Mouse (Mus musculus) frontal cortex, postnatal 36 days (tissue): ENCODE measurements around the gene Nipa1.

Source experiments
- DNase-seq, 2 experiments: peaks; one replicate each; pipeline ENCODE4 v3.0.0; 2022; ENCODE audit warnings: low spot score in 2 of 2

Nipa1 gene

GRCm38 (mm10) chr7:56010318-56011017 lies 9.3 kb downstream of the Nipa1 start:
- DNase-seq, result no peak

DNA sequence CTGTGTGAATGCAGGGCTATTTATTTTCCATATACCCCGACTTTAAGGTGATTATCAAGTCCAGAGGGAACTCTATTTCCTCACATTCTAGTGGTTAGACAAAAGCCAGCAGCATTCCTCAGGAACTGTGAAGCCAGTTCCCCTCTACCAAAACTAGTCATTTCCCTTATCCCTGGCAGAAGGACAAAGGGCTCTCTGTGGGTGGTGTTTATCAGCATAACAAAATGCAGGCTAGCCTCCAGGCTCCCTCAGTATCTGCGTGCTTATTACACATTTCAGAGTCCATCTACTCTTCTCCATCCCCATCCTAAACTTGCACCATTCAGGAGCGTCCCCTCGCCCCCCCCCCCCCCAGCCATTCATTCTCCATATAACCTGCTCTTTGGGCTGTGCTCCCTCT lies 20.8 kb downstream of the Nipa1 start:
- no peak for DNase-seq

DNA sequence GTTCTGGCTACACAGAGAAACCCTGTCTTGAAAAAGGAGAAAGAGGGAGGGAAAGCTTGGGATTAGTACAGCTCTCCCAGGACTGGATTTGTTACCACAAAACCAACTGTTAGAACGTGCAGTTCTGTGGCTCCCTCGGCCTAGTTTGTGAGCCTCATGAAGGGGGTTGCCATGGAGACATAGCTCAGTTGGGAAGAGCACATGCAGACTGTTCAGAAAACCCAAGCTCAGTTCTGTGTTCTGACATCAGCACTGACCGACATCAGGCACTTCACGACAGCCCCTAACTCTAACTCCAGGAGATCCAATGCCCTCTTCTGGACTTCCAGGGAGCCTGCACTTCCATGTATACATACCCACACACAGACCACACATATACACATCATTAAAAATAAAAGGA lies 24.7 kb downstream of the Nipa1 start:
- DNase-seq, result peak; percentile 31 to 50

DNA sequence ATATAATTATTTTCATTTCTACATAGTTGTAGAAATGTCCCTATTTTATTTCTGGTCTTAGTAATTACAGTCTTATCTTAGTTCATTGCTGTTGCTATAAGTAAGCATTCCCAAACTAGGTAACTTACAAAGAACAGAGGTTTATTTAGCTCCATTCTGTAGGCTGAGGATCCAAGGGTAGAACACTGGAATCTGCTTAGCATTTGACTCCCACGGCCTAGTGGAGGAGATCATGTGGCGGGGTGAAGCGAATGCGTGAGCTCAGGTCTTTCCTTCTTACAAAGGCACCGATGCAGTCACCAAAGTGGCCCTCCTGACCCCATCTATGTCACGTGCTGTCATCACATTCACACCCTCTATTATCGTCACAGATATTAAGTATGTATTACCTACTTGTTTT lies 27.9 kb downstream of the Nipa1 start:
- peak in 1 of 2 experiments; percentile 18 for DNase-seq

DNA sequence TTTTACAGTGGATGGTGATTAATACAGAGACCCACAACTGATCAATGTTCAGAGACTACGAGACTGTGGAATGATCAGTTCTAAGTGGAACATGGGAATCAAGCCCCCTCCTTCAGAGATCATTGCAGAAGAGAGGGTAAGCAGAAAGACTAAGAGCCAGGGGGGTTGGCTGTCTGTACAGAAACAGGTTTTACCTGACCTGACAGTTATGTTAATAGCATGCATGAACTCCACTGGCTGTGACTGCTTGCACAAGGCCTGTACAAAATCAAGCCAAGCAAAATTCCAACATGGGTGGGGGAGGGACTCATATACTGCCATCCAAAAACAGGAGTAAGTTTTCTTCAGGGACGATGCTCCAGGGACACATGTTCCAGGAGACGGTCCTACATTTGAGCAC lies 28.6 kb downstream of the Nipa1 start:
- DNase-seq, result no peak

GRCm38 (mm10) chr7:55986526-55987214 lies 33.1 kb downstream of the Nipa1 start:
- peak; percentile 73 to 77 for DNase-seq

- no peak for DNase-seq
Measured at GRCm38 (mm10) chr7:55984754-55985153, 35.0 kb downstream of the Nipa1 start.

- no peak for DNase-seq
Measured at GRCm38 (mm10) chr7:55983107-55983506, 36.6 kb downstream of the Nipa1 start.

GRCm38 (mm10) chr7:55982010-55982700 lies 37.6 kb downstream of the Nipa1 start:
- DNase-seq, result no peak

GRCm38 (mm10) chr7:55981511-55981910 lies 38.2 kb downstream of the Nipa1 start:
- DNase-seq, result no peak

DNA sequence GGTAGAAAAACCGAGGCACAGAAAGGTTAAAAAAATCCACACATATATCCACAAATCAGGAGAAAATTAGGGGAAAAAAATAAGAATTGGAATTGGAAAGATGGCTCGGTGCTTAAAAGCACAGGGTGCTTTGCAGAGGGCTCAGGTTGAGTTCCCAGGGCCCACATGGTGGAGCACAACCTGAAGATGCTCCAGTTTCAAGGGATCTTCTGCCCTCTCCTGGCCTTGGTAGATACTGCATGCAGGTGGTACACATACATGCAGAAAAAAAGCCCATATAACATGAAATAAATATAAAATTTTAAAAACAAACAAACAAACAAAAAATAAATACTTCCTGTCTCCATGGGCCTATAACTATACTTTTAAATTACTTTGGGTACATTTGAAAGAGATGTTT lies 45.3 kb downstream of the Nipa1 start:
- no peak for DNase-seq

GRCm38 (mm10) chr7:55969415-55969814 lies 50.3 kb downstream of the Nipa1 start:
- no peak for DNase-seq

DNA sequence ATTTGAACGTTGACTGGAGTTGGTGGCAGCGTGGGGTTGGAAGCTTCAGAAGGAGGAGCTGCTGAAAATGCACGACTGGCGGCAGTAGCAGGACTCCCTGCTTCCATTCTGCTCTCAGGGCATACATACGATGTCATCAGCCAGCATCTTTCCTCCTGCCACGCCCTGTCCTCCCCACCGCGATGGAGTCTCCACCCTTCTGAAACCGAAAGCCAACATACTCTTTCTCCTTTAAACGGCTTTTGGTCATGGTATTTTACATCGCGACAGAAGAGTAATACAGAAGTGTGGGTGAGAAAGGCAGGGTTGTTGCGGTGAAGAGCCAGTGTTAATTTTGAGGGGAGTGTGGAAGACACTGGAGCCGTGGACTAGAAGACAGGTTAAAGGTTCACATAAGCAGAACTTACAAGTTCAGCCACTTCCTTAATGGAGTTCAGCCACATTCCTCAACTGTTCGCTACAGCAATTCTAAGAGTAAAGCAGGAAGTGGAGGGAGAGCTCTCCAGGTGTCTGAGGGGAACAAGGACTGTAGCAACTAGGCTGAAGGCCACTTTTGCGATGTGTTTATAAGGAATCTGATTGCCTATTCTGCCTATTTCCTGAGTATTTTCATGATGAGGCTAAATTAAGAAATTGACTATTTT lies 51.4 kb downstream of the Nipa1 start:
- DNase-seq, result peak; percentile 39 to 41

- no peak for DNase-seq
Measured at GRCm38 (mm10) chr7:55966866-55967460, 52.8 kb downstream of the Nipa1 start.

DNA sequence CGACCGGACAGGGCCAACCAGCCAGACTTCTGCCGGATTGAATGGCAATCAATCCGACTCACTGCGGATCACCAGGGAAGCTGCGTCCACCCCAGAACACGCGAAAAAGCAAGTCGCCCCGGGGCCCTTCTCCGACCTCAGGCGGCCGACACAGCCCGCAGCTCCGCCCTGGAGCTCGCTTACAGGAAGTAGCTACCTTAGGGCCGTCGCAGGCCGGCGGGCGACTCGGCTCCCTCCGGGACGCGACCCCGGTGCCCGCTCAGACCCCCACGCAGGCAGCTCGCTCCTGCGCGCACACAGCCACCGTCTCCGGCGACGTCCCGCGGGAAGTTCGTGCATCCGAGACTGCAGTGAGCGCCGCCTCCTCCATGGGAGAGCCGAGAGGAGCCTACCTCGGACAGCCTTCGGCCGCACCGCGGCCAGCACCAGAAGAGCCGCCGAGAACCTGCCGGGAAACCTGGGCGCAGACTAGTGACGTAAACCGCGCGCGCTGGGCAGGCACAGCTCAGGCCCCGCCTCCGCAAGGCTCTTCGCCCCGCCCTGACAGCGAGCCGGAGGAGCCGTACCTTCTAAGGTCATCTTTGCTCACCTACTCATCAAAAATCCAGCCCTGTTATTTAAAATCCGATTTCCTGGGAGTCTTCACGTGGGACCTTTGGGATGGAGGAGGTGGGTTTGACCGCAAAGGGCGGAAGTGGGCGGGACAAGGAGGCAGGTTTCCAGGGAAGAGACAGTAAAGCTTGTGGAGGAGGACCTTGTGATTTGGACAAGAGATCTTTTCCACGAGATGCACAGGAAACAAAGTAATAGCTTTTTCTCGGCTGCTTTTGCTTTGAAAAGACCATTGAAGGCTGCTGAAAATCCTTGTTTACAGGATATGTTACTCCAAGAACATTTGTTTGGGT lies 57.5 kb downstream of the Nipa1 start, which contains the start of gene Nipa2:
Nipa2 (minus strand) TSS at position 473 of the 905 bp plus-strand sequence.
- DNase-seq, result peak; percentile 94 to 95

GRCm38 (mm10) chr7:55960506-55960905 lies 59.2 kb downstream of the Nipa1 start:
- DNase-seq, result no peak

GRCm38 (mm10) chr7:55959801-55960200 lies 60.0 kb downstream of the Nipa1 start:
- DNase-seq, result no peak

DNA sequence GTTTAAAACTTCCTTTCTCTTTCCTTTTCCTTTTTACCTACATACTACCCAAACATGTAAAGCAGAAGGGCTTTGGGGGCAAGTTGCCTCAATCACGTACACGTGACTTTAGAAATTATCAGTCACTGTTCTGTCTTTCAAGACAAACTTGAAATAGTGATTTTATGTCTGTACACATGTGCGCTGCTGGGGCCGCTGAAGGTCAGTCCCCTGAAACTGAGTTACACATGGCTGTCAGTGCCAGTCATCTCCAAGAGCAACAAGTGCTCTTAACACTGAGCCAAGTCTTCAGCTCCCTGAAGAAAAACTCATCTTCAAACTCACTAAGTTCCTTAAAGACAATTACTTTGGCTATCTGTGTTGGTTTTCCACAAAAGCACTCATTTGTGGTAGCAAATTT lies 61.8 kb downstream of the Nipa1 start:
- DNase-seq, result no peak

- no peak for DNase-seq
Measured at GRCm38 (mm10) chr7:55957178-55957577, 62.6 kb downstream of the Nipa1 start.

DNA sequence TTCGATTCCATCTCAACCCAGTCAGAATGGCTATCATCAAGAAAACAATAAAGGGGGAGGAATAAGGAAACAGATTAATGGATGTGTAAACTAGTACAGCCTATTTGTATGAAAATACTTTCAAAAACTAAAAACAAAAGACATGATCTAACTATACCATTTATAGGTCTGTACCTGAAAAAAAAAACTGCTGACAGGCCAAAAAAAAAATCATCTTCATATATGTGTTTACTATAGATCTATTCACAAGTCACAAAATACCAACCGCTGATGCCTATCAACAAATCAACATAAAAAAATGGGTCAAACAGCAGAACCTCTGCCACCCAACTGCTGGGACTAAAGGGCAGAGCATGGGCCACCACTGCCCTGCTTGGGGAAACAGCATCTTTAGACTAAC lies 63.7 kb downstream of the Nipa1 start:
- DNase-seq, result no peak

GRCm38 (mm10) chr7:55938341-55938740 lies 81.4 kb downstream of the Nipa1 start:
- no peak for DNase-seq
